Mouse (Mus musculus) cerebellum, postnatal 14 days (tissue): ENCODE data around the gene Srp14.
A peak's percentile ranks its signal among the peaks of the same experiment; 100 is the strongest.

ENCODE experiments used
- DNase-seq, 2 experiments: peaks; one replicate each; pipeline ENCODE4 v3.0.0; 2021; ENCODE audit warnings: mixed read lengths in 2 of 2

Gene Srp14

GRCm38 (mm10) chr2:118487806-118488205 is 8.3 kb upstream of the Srp14 start:
- DNase-seq, result peak in 1 of 2 experiments; percentile 49

GRCm38 (mm10) chr2:118486933-118487332 is 7.4 kb upstream of the Srp14 start:
- DNase-seq, result peak; percentile 86 to 94

- no peak for DNase-seq
Measured at GRCm38 (mm10) chr2:118485415-118485814, 5.9 kb upstream of the Srp14 start.

- no peak for DNase-seq
Measured at GRCm38 (mm10) chr2:118484386-118484898, 4.9 kb upstream of the Srp14 start.

GRCm38 (mm10) chr2:118483032-118483431 is 3.5 kb upstream of the Srp14 start:
- DNase-seq, result no peak

GRCm38 (mm10) chr2:118480886-118481285 is 1.4 kb upstream of the Srp14 start:
- no peak for DNase-seq

- no peak for DNase-seq
Measured at GRCm38 (mm10) chr2:118478833-118479549, 520 bp downstream of the Srp14 start.

- DNase-seq, result no peak
Measured at GRCm38 (mm10) chr2:118468354-118468753, 11.2 kb downstream of the Srp14 start.

GRCm38 (mm10) chr2:118466601-118467000 is 12.9 kb downstream of the Srp14 start:
- no peak for DNase-seq

- DNase-seq, result no peak
Measured at GRCm38 (mm10) chr2:118465894-118466293, 13.6 kb downstream of the Srp14 start.

GRCm38 (mm10) chr2:118464450-118464849 is 15.1 kb downstream of the Srp14 start:
- no peak for DNase-seq

- no peak for DNase-seq
Measured at GRCm38 (mm10) chr2:118463480-118463879, 16.0 kb downstream of the Srp14 start.

GRCm38 (mm10) chr2:118461480-118462165 is 17.9 kb downstream of the Srp14 start:
- DNase-seq, result no peak

- no peak for DNase-seq
Measured at GRCm38 (mm10) chr2:118457463-118458261, 21.8 kb downstream of the Srp14 start.

- DNase-seq, result no peak
Measured at GRCm38 (mm10) chr2:118457029-118457428, 22.5 kb downstream of the Srp14 start.

- no peak for DNase-seq
Measured at GRCm38 (mm10) chr2:118451056-118451455, 28.5 kb downstream of the Srp14 start.

- DNase-seq, result no peak
Measured at GRCm38 (mm10) chr2:118448181-118448580, 31.3 kb downstream of the Srp14 start.

GRCm38 (mm10) chr2:118445696-118446674 is 33.5 kb downstream of the Srp14 start:
- DNase-seq, result peak in 1 of 2 experiments; percentile 24

- DNase-seq, result no peak
Measured at GRCm38 (mm10) chr2:118442723-118443122, 36.8 kb downstream of the Srp14 start.

- no peak for DNase-seq
Measured at GRCm38 (mm10) chr2:118442172-118442571, 37.3 kb downstream of the Srp14 start.

GRCm38 (mm10) chr2:118431589-118431988 is 47.9 kb downstream of the Srp14 start:
- peak; percentile 48 to 66 for DNase-seq

- DNase-seq, result no peak
Measured at GRCm38 (mm10) chr2:118430630-118431029, 48.9 kb downstream of the Srp14 start.
